Mouse (Mus musculus): ENCODE data around the gene Krtcap3. TPM values are rescaled to one million over a fixed set of nuclear protein-coding genes. Genes with fewer than 3 reads are reported as not detected.
"Not testable (repeated sequence)": the region's sequence is repeated elsewhere in the genome, so short reads cannot be mapped to it uniquely, and the experiment has no call there.

The Krtcap3 gene
- polyA plus RNA-seq (2015; fragmentation: Nextera tagmentation; extraction: Ambion mirVana): 6.5 and 7.5 TPM in 2 replicates

DNA sequence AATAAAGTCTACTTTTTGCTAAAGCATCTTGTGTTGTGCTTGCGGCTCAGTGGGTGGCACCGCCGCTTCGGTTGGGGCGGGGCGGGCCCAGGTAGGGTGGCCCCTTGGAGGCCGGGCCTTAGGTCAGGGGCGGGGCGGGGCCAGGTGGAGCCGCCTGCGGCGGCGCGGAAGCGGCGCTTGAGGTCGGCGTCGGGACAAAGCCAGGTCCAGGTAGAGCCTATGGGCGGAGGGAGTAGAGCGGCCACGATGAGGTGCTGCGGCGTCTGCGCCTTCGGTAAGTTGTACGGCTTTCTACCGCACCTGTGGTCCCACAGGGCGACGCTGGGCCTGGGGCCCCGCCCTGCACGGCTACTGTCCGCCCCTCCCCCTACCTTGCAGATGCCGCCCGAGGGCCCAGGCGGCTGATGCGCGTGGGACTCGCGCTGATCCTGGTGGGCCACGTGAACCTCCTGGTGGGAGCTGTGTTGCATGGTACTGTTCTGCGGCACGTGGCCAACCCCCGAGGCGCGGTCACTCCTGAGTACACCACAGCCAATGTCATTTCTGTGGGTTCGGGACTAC, at the start of gene Krtcap3:
TSS of gene Krtcap3 (plus strand) at position 151 of the 561 bp plus-strand sequence.
- peaks cover 54% of the 10 kb centered on the region for H3K36me3 ChIP-seq (replicated peaks; ENCODE audit: insufficient read depth, low read length)
- H3K4me2 ChIP-seq (ENCODE audit: low read depth, low read length): peak within 1 kb of the TSS; percentile 70
- WGBS (ENCODE audit: insufficient replicate concordance): 53% methylated on average over 46 of the region's 47 CpGs
- no peak for TF ChIP-seq CTCF (IDR thresholded peaks at IDR 0.05; ENCODE audit: low read depth)
- no peak for TF ChIP-seq EP300 (IDR thresholded peaks at IDR 0.05; ENCODE audit: low read depth)
- DNase-seq (peak; percentile 65), ATAC-seq (peak; percentile 88)
- H3K9me3 ChIP-seq (ENCODE audit: low read length): no peaks in the 10 kb centered on the region
- peak within 1 kb of the TSS; percentile 46 for H3K4me3 ChIP-seq (ENCODE audit: low read depth, low read length)
- H3K4me1 ChIP-seq (ENCODE audit: insufficient read depth): peaks cover 4% of the 10 kb centered on the region
- no peak within 1 kb of the TSS; the same call in 1 of the 2 replicates for H3K9ac ChIP-seq (replicated peaks)
- H3K27ac ChIP-seq (ENCODE audit: low read depth): no peak within 1 kb of the TSS
- H3K27me3 ChIP-seq (ENCODE audit: insufficient read depth, low read length): no peaks in the 10 kb centered on the region

DNA sequence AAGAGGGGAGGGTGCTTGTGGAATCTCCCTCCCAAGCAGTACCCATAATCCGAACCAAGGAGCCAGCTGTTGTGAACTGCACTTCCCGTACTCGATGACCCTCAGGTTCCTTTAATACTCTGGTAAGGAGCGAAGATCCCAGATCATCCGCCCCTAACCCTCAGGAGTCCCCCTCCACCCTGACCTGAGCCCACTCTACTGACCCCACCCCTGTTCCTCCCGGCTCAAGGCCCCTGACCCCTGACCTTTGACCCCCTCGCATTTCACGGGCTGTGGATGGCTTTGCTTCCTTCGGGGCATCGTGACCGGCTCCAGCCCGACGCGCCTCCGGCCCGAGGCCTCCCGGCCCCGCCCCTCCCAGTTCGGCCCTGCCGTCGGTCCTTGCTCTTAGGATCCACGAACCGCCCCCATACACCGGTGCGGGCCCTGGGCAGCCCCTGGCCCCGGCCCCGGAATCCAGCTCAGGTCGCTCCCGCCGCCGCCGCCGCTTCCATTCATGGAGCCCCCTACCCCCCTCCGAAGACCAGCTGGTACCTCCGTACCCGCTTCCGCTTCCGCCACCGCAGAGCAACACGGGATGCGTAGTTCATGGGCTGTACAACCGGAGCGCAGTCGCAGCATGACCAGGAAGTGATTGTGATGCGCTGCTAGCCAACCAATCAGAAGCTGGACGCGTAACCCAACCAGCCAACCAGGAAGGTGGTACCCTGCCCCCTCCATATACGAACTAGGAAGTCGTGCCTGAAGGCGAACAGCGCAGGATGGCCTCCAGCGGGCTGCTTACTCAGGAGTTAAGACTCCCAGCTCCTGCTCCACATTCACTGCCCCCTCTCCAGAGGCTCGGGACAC, 49.5 kb upstream of the Krtcap3 start, which contains the start of gene Zfp513:
TSS of gene Zfp513 (minus strand) at position 562 of the 849 bp plus-strand sequence.
- Histone ChIP-seq H3K36me3 (replicated peaks; ENCODE audit: insufficient read depth, low read length) (peaks cover 73% of the 10 kb centered on the region), H3K9ac (replicated peaks) (peak within 1 kb of the TSS; percentile 89)

DNA sequence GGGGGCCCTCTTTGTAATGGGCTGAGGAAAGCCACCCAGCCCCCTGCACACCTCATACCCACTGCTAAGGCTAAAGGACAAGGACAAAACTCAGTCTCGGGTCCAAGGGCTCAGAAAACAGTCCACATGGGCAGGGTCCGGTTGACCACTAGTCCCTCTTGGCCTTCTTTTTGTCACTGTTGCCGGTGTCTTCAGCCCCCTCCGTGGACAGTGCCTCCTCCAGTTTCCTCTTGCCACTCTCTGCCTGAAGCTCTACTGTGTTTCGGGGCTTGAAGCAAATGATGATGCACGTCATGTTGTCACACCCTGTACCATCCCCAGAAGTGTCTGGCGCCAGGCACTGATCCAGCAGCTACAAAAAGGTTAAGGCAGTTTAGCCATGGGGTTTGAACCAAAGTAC, 48.6 kb upstream of the Krtcap3 start:
- peak overlapping the region; percentile 47; the same call in 1 of the 2 replicates for H3K9ac ChIP-seq (replicated peaks)

More for the DNA sequence above, 49.5 kb upstream of the Krtcap3 start, which contains the start of gene Zfp513:
- Histone ChIP-seq H3K27ac (ENCODE audit: low read depth) (peak within 1 kb of the TSS; percentile 76), H3K9me3 (ENCODE audit: low read length) (peaks cover 3% of the 10 kb centered on the region; the same call in 1 of the 2 replicates), H3K4me1 (ENCODE audit: insufficient read depth) (peaks cover 19% of the 10 kb centered on the region), H3K4me3 (ENCODE audit: low read depth, low read length) (peak within 1 kb of the TSS; percentile 70), H3K4me2 (ENCODE audit: low read depth, low read length) (peak within 1 kb of the TSS; percentile 97), H3K27me3 (ENCODE audit: insufficient read depth, low read length) (no peaks in the 10 kb centered on the region)
- TF ChIP-seq EP300 (IDR thresholded peaks at IDR 0.05; ENCODE audit: low read depth) (0 out of 2 replicates have a peak, but pooled peaks have one; percentile 6), CTCF (IDR thresholded peaks at IDR 0.05; ENCODE audit: low read depth) (no peak)
- DNase-seq: peak; percentile 95
- peak; percentile 96 for ATAC-seq
- under 1% methylated on average over 53 of the region's 53 CpGs for WGBS (ENCODE audit: insufficient replicate concordance)

DNA sequence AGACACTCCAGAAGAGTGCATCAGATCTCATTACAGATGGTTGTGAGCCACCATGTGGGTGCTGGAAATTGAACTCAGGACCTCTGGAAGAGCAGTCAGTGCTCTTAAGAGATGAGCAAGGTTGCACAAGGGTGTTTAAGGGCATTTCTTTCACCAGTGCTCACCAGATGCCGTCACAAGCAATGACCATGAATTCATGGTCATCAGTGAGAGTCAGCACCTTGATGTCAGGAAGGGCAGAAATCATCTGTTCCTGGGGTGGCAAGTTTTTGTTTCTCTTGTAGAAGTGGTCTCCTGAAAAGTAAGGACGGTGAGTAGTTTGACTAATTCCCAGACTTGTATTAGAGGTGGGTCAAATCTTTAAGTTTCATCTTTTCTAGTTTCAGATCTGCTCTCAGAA, 47.6 kb upstream of the Krtcap3 start:
- Histone ChIP-seq H3K9me3 (ENCODE audit: low read length) (peaks cover 3% of the 10 kb centered on the region; the same call in 1 of the 2 replicates), H3K9ac (replicated peaks) (no peak overlapping the region), H3K4me2 (ENCODE audit: low read depth, low read length) (no peak overlapping the region), H3K4me1 (ENCODE audit: insufficient read depth) (peaks cover 19% of the 10 kb centered on the region), H3K27me3 (ENCODE audit: insufficient read depth, low read length) (no peaks in the 10 kb centered on the region), H3K36me3 (replicated peaks; ENCODE audit: insufficient read depth, low read length) (peaks cover 70% of the 10 kb centered on the region), H3K27ac (ENCODE audit: low read depth) (no peak overlapping the region), H3K4me3 (ENCODE audit: low read depth, low read length) (no peak overlapping the region)
- no peak for TF ChIP-seq EP300 (IDR thresholded peaks at IDR 0.05; ENCODE audit: low read depth)
- DNase-seq (no peak), ATAC-seq (no peak)
- WGBS (ENCODE audit: insufficient replicate concordance): 96% methylated on average over 2 of the region's 2 CpGs

More for the DNA sequence above, 48.6 kb upstream of the Krtcap3 start:
- Histone ChIP-seq H3K4me3 (ENCODE audit: low read depth, low read length) (peak overlapping the region; percentile 70), H3K27ac (ENCODE audit: low read depth) (peak overlapping the region; percentile 75), H3K27me3 (ENCODE audit: insufficient read depth, low read length) (no peaks in the 10 kb centered on the region), H3K36me3 (replicated peaks; ENCODE audit: insufficient read depth, low read length) (peaks cover 73% of the 10 kb centered on the region), H3K4me2 (ENCODE audit: low read depth, low read length) (peak overlapping the region; percentile 97), H3K9me3 (ENCODE audit: low read length) (peaks cover 3% of the 10 kb centered on the region; the same call in 1 of the 2 replicates), H3K4me1 (ENCODE audit: insufficient read depth) (peaks cover 19% of the 10 kb centered on the region)
- ATAC-seq (no peak), DNase-seq (no peak)
- 82% methylated on average over 7 of the region's 7 CpGs for WGBS (ENCODE audit: insufficient replicate concordance)
- no peak for TF ChIP-seq CTCF (IDR thresholded peaks at IDR 0.05; ENCODE audit: low read depth)
- TF ChIP-seq EP300 (IDR thresholded peaks at IDR 0.05; ENCODE audit: low read depth): no peak

DNA sequence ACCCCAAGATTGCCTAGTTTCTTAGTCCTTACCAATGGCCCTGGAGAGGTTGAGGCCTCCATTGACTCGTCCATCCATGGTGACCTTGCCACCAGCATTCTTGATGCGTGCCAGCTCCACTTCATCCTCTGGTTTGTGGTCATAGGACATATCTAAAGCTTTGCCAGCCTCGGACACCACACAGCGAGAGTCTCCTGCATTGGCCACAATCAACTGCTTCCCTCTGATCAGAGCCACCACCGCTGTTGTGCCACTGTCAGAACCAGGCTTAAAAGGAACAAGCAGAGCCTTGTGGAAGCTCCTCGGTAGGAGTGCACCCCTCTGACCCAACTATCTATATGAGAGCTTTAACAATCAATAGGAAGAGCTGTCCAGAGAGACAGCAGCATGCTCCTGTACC, 47.1 kb upstream of the Krtcap3 start:
- Histone ChIP-seq H3K4me3 (ENCODE audit: low read depth, low read length) (no peak overlapping the region), H3K4me1 (ENCODE audit: insufficient read depth) (peaks cover 19% of the 10 kb centered on the region), H3K9ac (replicated peaks) (no peak overlapping the region), H3K4me2 (ENCODE audit: low read depth, low read length) (no peak overlapping the region), H3K27me3 (ENCODE audit: insufficient read depth, low read length) (no peaks in the 10 kb centered on the region), H3K36me3 (replicated peaks; ENCODE audit: insufficient read depth, low read length) (peaks cover 64% of the 10 kb centered on the region), H3K27ac (ENCODE audit: low read depth) (no peak overlapping the region), H3K9me3 (ENCODE audit: low read length) (peaks cover 3% of the 10 kb centered on the region; the same call in 1 of the 2 replicates)
- 87% methylated on average over 6 of the region's 6 CpGs for WGBS (ENCODE audit: insufficient replicate concordance)
- TF ChIP-seq EP300 (IDR thresholded peaks at IDR 0.05; ENCODE audit: low read depth) (no peak), CTCF (IDR thresholded peaks at IDR 0.05; ENCODE audit: low read depth) (no peak)
- ATAC-seq (no peak), DNase-seq (no peak)

DNA sequence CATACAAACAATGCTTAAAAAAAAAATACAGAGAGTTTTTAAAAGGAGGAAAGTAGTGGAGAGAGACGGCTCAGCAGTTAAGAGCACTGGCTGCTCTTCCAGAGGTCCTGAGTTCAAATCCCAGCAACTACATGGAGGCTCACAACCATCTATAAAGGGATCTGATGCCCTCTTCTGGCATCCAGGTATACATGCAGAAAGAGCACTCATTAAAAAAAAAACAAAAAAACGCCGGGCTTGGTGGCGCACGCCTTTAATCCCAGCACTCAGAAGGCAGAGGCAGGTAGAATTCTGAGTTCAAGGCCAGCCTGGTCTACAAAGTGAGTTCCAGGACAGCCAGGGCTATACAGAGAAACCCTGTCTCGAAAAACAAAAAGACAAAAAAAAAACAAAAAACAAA, 34.9 kb upstream of the Krtcap3 start:
- peak; percentile 20; the same call in 1 of the 2 replicates for TF ChIP-seq CTCF (IDR thresholded peaks at IDR 0.05; ENCODE audit: low read depth)
- DNase-seq; H3K36me3 ChIP-seq (replicated peaks; ENCODE audit: insufficient read depth, low read length); H3K27me3 ChIP-seq (ENCODE audit: insufficient read depth, low read length); H3K4me2 ChIP-seq (ENCODE audit: low read depth, low read length); H3K27ac ChIP-seq (ENCODE audit: low read depth); H3K4me3 ChIP-seq (ENCODE audit: low read depth, low read length); ATAC-seq; H3K9me3 ChIP-seq (ENCODE audit: low read length); H3K9ac ChIP-seq (replicated peaks): not testable (repeated sequence)
- WGBS (ENCODE audit: insufficient replicate concordance): 79% methylated on average over 6 of the region's 6 CpGs
- H3K4me1 ChIP-seq (ENCODE audit: insufficient read depth): peaks cover 16% of the 10 kb centered on the region
